Mouse (Mus musculus): ENCODE data around the gene Foxo1.

GRCm38 (mm10) chr3:52241062-52241461, 27.1 kb upstream of the Foxo1 start:
- no peak for TF ChIP-seq EP300 (IDR thresholded peaks at IDR 0.05; ENCODE audit: low read depth)
- no peak for TF ChIP-seq CTCF (IDR thresholded peaks at IDR 0.05; ENCODE audit: low read depth)
